Mouse (Mus musculus): ENCODE measurements at regions not wholly inside any gene's neighbourhood (a gene's known extent, or its start where the extent isn't known, plus 50 kb on each side); places are given as distances from the start of the nearest gene placed in this dataset.

- H3K4me2 ChIP-seq (replicated peaks): no peak overlapping the region
Measured at GRCm38 (mm10) chr13:60054081-60054480, 123.1 kb downstream of the Gas1 start.

GRCm38 (mm10) chr13:60051866-60052265, 125.3 kb downstream of the Gas1 start:
- no peaks in the 10 kb centered on the region for H3K27me3 ChIP-seq (replicated peaks)
- 42% methylated on average over 1 of the region's 1 CpGs for WGBS
- no peak overlapping the region for H3K9ac ChIP-seq
- H3K4me2 ChIP-seq (replicated peaks): no peak overlapping the region
- ATAC-seq: no peak
- H3K36me3 ChIP-seq: no peaks in the 10 kb centered on the region
- no peaks in the 10 kb centered on the region for H3K9me3 ChIP-seq
- peaks cover 5% of the 10 kb centered on the region; the same call in 1 of the 2 replicates for H3K4me1 ChIP-seq (replicated peaks)
- no peak overlapping the region for H3K27ac ChIP-seq
- H3K4me3 ChIP-seq (replicated peaks): no peak overlapping the region

More at GRCm38 (mm10) chr13:60054081-60054480, 123.1 kb downstream of the Gas1 start:
- Histone ChIP-seq H3K9me3 (no peaks in the 10 kb centered on the region), H3K27ac (no peak overlapping the region), H3K9ac (no peak overlapping the region), H3K27me3 (replicated peaks) (no peaks in the 10 kb centered on the region), H3K4me3 (replicated peaks) (no peak overlapping the region), H3K4me1 (replicated peaks) (peaks cover 7% of the 10 kb centered on the region; the same call in 1 of the 2 replicates), H3K36me3 (no peaks in the 10 kb centered on the region)
- 61% methylated on average over 9 of the region's 9 CpGs for WGBS
- no peak for ATAC-seq

- Histone ChIP-seq H3K36me3 (no peaks in the 10 kb centered on the region), H3K4me3 (replicated peaks) (no peak overlapping the region), H3K9me3 (no peaks in the 10 kb centered on the region), H3K4me1 (replicated peaks) (peaks cover 5% of the 10 kb centered on the region; the same call in 1 of the 2 replicates), H3K27ac (no peak overlapping the region), H3K4me2 (replicated peaks) (no peak overlapping the region), H3K9ac (no peak overlapping the region), H3K27me3 (replicated peaks) (no peaks in the 10 kb centered on the region)
- 77% methylated on average over 9 of the region's 9 CpGs for WGBS
- no peak for ATAC-seq
Measured at GRCm38 (mm10) chr13:60050799-60051580, 126.2 kb downstream of the Gas1 start.

- Histone ChIP-seq H3K9me3 (no peaks in the 10 kb centered on the region), H3K4me1 (replicated peaks) (peaks cover 5% of the 10 kb centered on the region; the same call in 1 of the 2 replicates), H3K36me3 (no peaks in the 10 kb centered on the region), H3K27me3 (replicated peaks) (no peaks in the 10 kb centered on the region), H3K9ac (no peak overlapping the region), H3K4me2 (replicated peaks) (no peak overlapping the region), H3K27ac (no peak overlapping the region), H3K4me3 (replicated peaks) (no peak overlapping the region)
- 58% methylated on average over 3 of the region's 3 CpGs for WGBS
- no peak for ATAC-seq
Measured at GRCm38 (mm10) chr13:60049703-60050102, 127.5 kb downstream of the Gas1 start.

- H3K9me3 ChIP-seq: no peaks in the 10 kb centered on the region
- H3K27ac ChIP-seq: 0 out of 2 replicates have a peak overlapping the region, but pooled peaks have one; percentile 55
- no peak overlapping the region for H3K4me3 ChIP-seq (replicated peaks)
- ATAC-seq: peak; percentile 63
- 56% methylated on average over 9 of the region's 9 CpGs for WGBS
- no peak overlapping the region for H3K9ac ChIP-seq
- no peak overlapping the region for H3K4me2 ChIP-seq (replicated peaks)
- no peaks in the 10 kb centered on the region for H3K36me3 ChIP-seq
- peaks cover 5% of the 10 kb centered on the region; the same call in 1 of the 2 replicates for H3K4me1 ChIP-seq (replicated peaks)
- no peaks in the 10 kb centered on the region for H3K27me3 ChIP-seq (replicated peaks)
Measured at GRCm38 (mm10) chr13:60047791-60048730, 129.1 kb downstream of the Gas1 start.

- Histone ChIP-seq H3K9me3 (no peaks in the 10 kb centered on the region), H3K4me1 (replicated peaks) (peaks cover 5% of the 10 kb centered on the region; the same call in 1 of the 2 replicates), H3K27me3 (replicated peaks) (no peaks in the 10 kb centered on the region), H3K36me3 (no peaks in the 10 kb centered on the region), H3K4me3 (replicated peaks) (no peak overlapping the region), H3K4me2 (replicated peaks) (no peak overlapping the region), H3K9ac (no peak overlapping the region), H3K27ac (no peak overlapping the region)
- WGBS: 52% methylated on average over 4 of the region's 4 CpGs
- ATAC-seq: no peak
Measured at GRCm38 (mm10) chr13:60045752-60046151, 131.4 kb downstream of the Gas1 start.

GRCm38 (mm10) chr13:60044876-60045275, 132.3 kb downstream of the Gas1 start:
- H3K9me3 ChIP-seq: no peaks in the 10 kb centered on the region
- no peak overlapping the region for H3K4me2 ChIP-seq (replicated peaks)
- H3K4me3 ChIP-seq (replicated peaks): no peak overlapping the region
- ATAC-seq: no peak
- H3K36me3 ChIP-seq: no peaks in the 10 kb centered on the region
- no peak overlapping the region for H3K9ac ChIP-seq
- no peaks in the 10 kb centered on the region for H3K27me3 ChIP-seq (replicated peaks)
- WGBS: 55% methylated on average over 6 of the region's 6 CpGs
- H3K4me1 ChIP-seq (replicated peaks): peaks cover 5% of the 10 kb centered on the region; the same call in 1 of the 2 replicates
- H3K27ac ChIP-seq: no peak overlapping the region

GRCm38 (mm10) chr13:60042443-60042842, 134.7 kb downstream of the Gas1 start:
- no peaks in the 10 kb centered on the region for H3K4me1 ChIP-seq (replicated peaks)
- no peak overlapping the region for H3K27ac ChIP-seq
- WGBS: 64% methylated on average over 2 of the region's 2 CpGs

GRCm38 (mm10) chr13:60035536-60036130, 141.5 kb downstream of the Gas1 start:
- Histone ChIP-seq H3K4me2 (replicated peaks) (no peak overlapping the region), H3K27ac (no peak overlapping the region), H3K4me1 (replicated peaks) (no peaks in the 10 kb centered on the region), H3K27me3 (replicated peaks) (no peaks in the 10 kb centered on the region), H3K4me3 (replicated peaks) (no peak overlapping the region), H3K9ac (no peak overlapping the region), H3K36me3 (no peaks in the 10 kb centered on the region), H3K9me3 (no peaks in the 10 kb centered on the region)
- ATAC-seq: no peak
- WGBS: 89% methylated on average over 7 of the region's 7 CpGs

More at GRCm38 (mm10) chr13:60042443-60042842, 134.7 kb downstream of the Gas1 start:
- Histone ChIP-seq H3K27me3 (replicated peaks) (no peaks in the 10 kb centered on the region), H3K9ac (no peak overlapping the region), H3K4me2 (replicated peaks) (no peak overlapping the region), H3K9me3 (no peaks in the 10 kb centered on the region), H3K4me3 (replicated peaks) (no peak overlapping the region), H3K36me3 (no peaks in the 10 kb centered on the region)
- no peak for ATAC-seq

- ATAC-seq: no peak
- Histone ChIP-seq H3K27me3 (replicated peaks) (no peaks in the 10 kb centered on the region), H3K4me1 (replicated peaks) (no peaks in the 10 kb centered on the region), H3K4me3 (replicated peaks) (no peak overlapping the region), H3K9me3 (no peaks in the 10 kb centered on the region), H3K36me3 (no peaks in the 10 kb centered on the region), H3K9ac (no peak overlapping the region), H3K4me2 (replicated peaks) (no peak overlapping the region), H3K27ac (no peak overlapping the region)
- WGBS: 71% methylated on average over 2 of the region's 2 CpGs
Measured at GRCm38 (mm10) chr13:60033116-60033515, 144.0 kb downstream of the Gas1 start.

- Histone ChIP-seq H3K27me3 (replicated peaks) (no peaks in the 10 kb centered on the region), H3K4me3 (replicated peaks) (no peak overlapping the region), H3K9me3 (no peaks in the 10 kb centered on the region), H3K9ac (no peak overlapping the region), H3K36me3 (no peaks in the 10 kb centered on the region), H3K27ac (no peak overlapping the region), H3K4me1 (replicated peaks) (no peaks in the 10 kb centered on the region), H3K4me2 (replicated peaks) (no peak overlapping the region)
- no peak for ATAC-seq
- 86% methylated on average over 5 of the region's 5 CpGs for WGBS
Measured at GRCm38 (mm10) chr13:60032586-60032985, 144.6 kb downstream of the Gas1 start.

- no peaks in the 10 kb centered on the region for H3K36me3 ChIP-seq
- no peaks in the 10 kb centered on the region for H3K9me3 ChIP-seq
- H3K4me2 ChIP-seq (replicated peaks): no peak overlapping the region
- H3K9ac ChIP-seq: no peak overlapping the region
- no peaks in the 10 kb centered on the region for H3K4me1 ChIP-seq (replicated peaks)
- 67% methylated on average over 9 of the region's 9 CpGs for WGBS
- ATAC-seq: no peak
- no peaks in the 10 kb centered on the region for H3K27me3 ChIP-seq (replicated peaks)
- H3K4me3 ChIP-seq (replicated peaks): no peak overlapping the region
- no peak overlapping the region for H3K27ac ChIP-seq
Measured at GRCm38 (mm10) chr13:60029591-60029990, 147.6 kb downstream of the Gas1 start.

Measured in intestine, embryonic 15.5 days (tissue).